Mouse (Mus musculus) MEL (cell line): ENCODE data around the gene Hoxb8.

Experiments used
- CHD1 ChIP-seq: IDR thresholded peaks from 2 replicates; pipeline ENCODE4 v1.6.1; 2012; ENCODE audit warnings: low read depth, mild to moderate bottlenecking, inconsistent platforms, low read length, improper control_type of control experiment
- CTCF ChIP-seq, 3 experiments: IDR thresholded peaks in 2 of 3; conservative IDR thresholded peaks in 1 of 3; 2 replicates each; pipeline ENCODE4 v1.5.1; 2011 to 2012; ENCODE audit warnings: low read length in 3 of 3, low read depth in 2 of 3, mild to moderate bottlenecking in 2 of 3, improper control_type of control experiment in 1 of 3, inconsistent platforms in 1 of 3, mixed read lengths in 1 of 3, moderate library complexity in 1 of 3; ENCODE audit not compliant: control insufficient read depth in 1 of 3, insufficient read depth in 1 of 3, poor library complexity in 1 of 3, severe bottlenecking in 1 of 3
- E2F4 ChIP-seq: IDR thresholded peaks from 2 replicates; pipeline ENCODE4 v1.6.1; 2011; ENCODE audit warnings: low read depth, low read length, improper control_type of control experiment, borderline replicate concordance
- ELF1 ChIP-seq: IDR thresholded peaks from 2 replicates; pipeline ENCODE4 v1.6.1; 2014; ENCODE audit warnings: low read depth, mild to moderate bottlenecking, inconsistent platforms, low read length, improper control_type of control experiment, moderate library complexity
- EP300 ChIP-seq, 2 experiments: IDR thresholded peaks; 2 replicates each; pipeline ENCODE4 v1.6.1; 2011; ENCODE audit warnings: improper control_type of control experiment in 2 of 2, low read length in 2 of 2, low read depth in 1 of 2, mild to moderate bottlenecking in 1 of 2
- GATA1 ChIP-seq: IDR thresholded peaks from 2 replicates; pipeline ENCODE4 v1.6.1; 2011; ENCODE audit warnings: low read depth, low read length, improper control_type of control experiment
- MAFK ChIP-seq: IDR thresholded peaks from 2 replicates; pipeline ENCODE4 v1.6.1; 2011; ENCODE audit warnings: low read depth, mild to moderate bottlenecking, low read length, improper control_type of control experiment, borderline replicate concordance
- MAX ChIP-seq: IDR thresholded peaks from 2 replicates; pipeline ENCODE4 v1.6.1; 2011; ENCODE audit warnings: low read length, improper control_type of control experiment
- POLR2A ChIP-seq, 2 experiments: IDR thresholded peaks; 2 replicates each; pipeline ENCODE4 v1.6.1; 2011 to 2012; ENCODE audit warnings: low read length in 2 of 2, mild to moderate bottlenecking in 2 of 2, control low read depth in 1 of 2, improper control_type of control experiment in 1 of 2, low read depth in 1 of 2, moderate library complexity in 1 of 2; ENCODE audit not compliant: control insufficient read depth in 1 of 2, insufficient read depth in 1 of 2, poor library complexity in 1 of 2
- POLR2AphosphoS5 ChIP-seq: IDR thresholded peaks from 2 replicates; pipeline ENCODE4 v1.6.1; 2012; ENCODE audit warnings: low read depth, borderline replicate concordance, mild to moderate bottlenecking, inconsistent platforms, low read length, moderate library complexity, mixed read lengths
- RCOR1 ChIP-seq: IDR thresholded peaks from 2 replicates; pipeline ENCODE4 v1.6.1; 2012; ENCODE audit warnings: low read depth, mild to moderate bottlenecking, inconsistent platforms, low read length, improper control_type of control experiment
- UBTF ChIP-seq: IDR thresholded peaks from 2 replicates; pipeline ENCODE4 v1.6.1; 2012; ENCODE audit warnings: low read depth, mild to moderate bottlenecking, inconsistent platforms, low read length, improper control_type of control experiment, moderate library complexity, borderline replicate concordance; ENCODE audit not compliant: insufficient read depth
- USF1 ChIP-seq: IDR thresholded peaks from 2 replicates; pipeline ENCODE4 v1.6.1; 2014; ENCODE audit warnings: low read depth, mild to moderate bottlenecking, inconsistent platforms, low read length, improper control_type of control experiment, moderate library complexity
- USF2 ChIP-seq, 2 experiments: IDR thresholded peaks; 2 replicates each; pipeline ENCODE4 v1.6.1; 2011 to 2012; ENCODE audit warnings: improper control_type of control experiment in 2 of 2, low read length in 2 of 2, borderline replicate concordance in 1 of 2, inconsistent platforms in 1 of 2, low read depth in 1 of 2, mild to moderate bottlenecking in 1 of 2; ENCODE audit not compliant: insufficient read depth in 1 of 2

GRCm38 (mm10) chr11:96327122-96327521, 45.4 kb downstream of the Hoxb8 start:
- TF ChIP-seq CTCF (IDR thresholded peaks at IDR 0.05 in 2 of 3, conservative IDR thresholded peaks at IDR 0.05 in 1 of 3; ENCODE audit: control insufficient read depth in 1 of 3, insufficient read depth in 1 of 3, low read depth in 2 of 3, low read length in 3 of 3, poor library complexity in 1 of 3, severe bottlenecking in 1 of 3) (no peak), UBTF (no peak), USF1 (no peak), MAFK (no peak), E2F4 (no peak), POLR2A (IDR thresholded peaks at IDR 0.05; ENCODE audit: control insufficient read depth in 1 of 2, insufficient read depth in 1 of 2, low read depth in 1 of 2, low read length in 2 of 2, poor library complexity in 1 of 2) (no peak), USF2 (IDR thresholded peaks at IDR 0.05; ENCODE audit: borderline replicate concordance in 1 of 2, insufficient read depth in 1 of 2, low read depth in 1 of 2, low read length in 2 of 2) (no peak), EP300 (IDR thresholded peaks at IDR 0.05; ENCODE audit: low read depth in 1 of 2, low read length in 2 of 2) (no peak), GATA1 (no peak), MAX (no peak), POLR2AphosphoS5 (no peak), RCOR1 (no peak), CHD1 (no peak), ELF1 (no peak)
